Comparison of ENCODE assay signal across 8 mouse cellular contexts in genomic region chr12:72664020-72664734, GRCm38 (mm10). TPM values are rescaled to one million over a fixed set of nuclear protein-coding genes. Genes with fewer than 3 reads are reported as not detected.
A peak's percentile ranks its signal among the peaks of the same experiment; 100 is the strongest.
DNase-seq lines count a peak whose midpoint lies in the region; ATAC-seq and TF ChIP-seq lines count a peak whose summit lies in the region.

No protein-coding gene starts in this region.

- 11% methylated on average over 28 of the region's 28 CpGs for WGBS in spleen, adult 2 months
- WGBS in forebrain, embryonic 14.5 days: 8% methylated on average over 28 of the region's 28 CpGs
- WGBS in limb, embryonic 13.5 days: 10% methylated on average over 28 of the region's 28 CpGs
- 15% methylated on average over 28 of the region's 28 CpGs for WGBS in midbrain, embryonic 11.5 days

- peak overlapping the region; percentile 63 for H3K27ac ChIP-seq in spleen, adult 2 months (ENCODE audit: insufficient read depth, low read length)
- peak overlapping the region; percentile 77 for H3K27ac ChIP-seq in brown adipose tissue, adult 24 weeks (replicated peaks; ENCODE audit: low read depth, low read length)
- no peak overlapping the region for H3K27ac ChIP-seq in forebrain, embryonic 14.5 days (ENCODE audit: low read depth, low read length)
- no peak overlapping the region for H3K27ac ChIP-seq in limb, embryonic 13.5 days
- no peak overlapping the region for H3K27ac ChIP-seq in midbrain, embryonic 11.5 days (ENCODE audit: low read depth, low read length)

- H3K9me3 ChIP-seq in forebrain, embryonic 14.5 days (replicated peaks; ENCODE audit: control insufficient read depth, low read length): no peaks in the 10 kb centered on the region
- no peaks in the 10 kb centered on the region for H3K9me3 ChIP-seq in limb, embryonic 13.5 days
- H3K9me3 ChIP-seq in midbrain, embryonic 11.5 days (ENCODE audit: control insufficient read depth, low read length): no peaks in the 10 kb centered on the region

- H3K4me3 ChIP-seq in spleen, adult 2 months (ENCODE audit: extremely low read depth, insufficient read depth, insufficient read length): peak overlapping the region; percentile 73
- H3K4me3 ChIP-seq in brown adipose tissue, adult 24 weeks (ENCODE audit: insufficient read depth, low read depth, low read length): peak overlapping the region; percentile 78
- H3K4me3 ChIP-seq in forebrain, embryonic 14.5 days (ENCODE audit: low read depth, low read length): peak overlapping the region; percentile 53
- peak overlapping the region; percentile 62 for H3K4me3 ChIP-seq in limb, embryonic 13.5 days
- peak overlapping the region; percentile 51 for H3K4me3 ChIP-seq in midbrain, embryonic 11.5 days (ENCODE audit: low read depth, low read length)

- no peaks in the 10 kb centered on the region for H3K27me3 ChIP-seq in spleen, adult 2 months (ENCODE audit: control insufficient read depth, insufficient read depth, low read length)
- no peaks in the 10 kb centered on the region for H3K27me3 ChIP-seq in forebrain, embryonic 14.5 days (replicated peaks; ENCODE audit: control insufficient read depth, insufficient read depth, low read length)
- peaks cover 8% of the 10 kb centered on the region; the same call in 1 of the 2 replicates for H3K27me3 ChIP-seq in limb, embryonic 13.5 days
- H3K27me3 ChIP-seq in midbrain, embryonic 11.5 days (ENCODE audit: control insufficient read depth, insufficient read depth, low read length): no peaks in the 10 kb centered on the region

- H3K9ac ChIP-seq in forebrain, embryonic 14.5 days (ENCODE audit: low read length): peak overlapping the region; percentile 67
- H3K9ac ChIP-seq in limb, embryonic 13.5 days: peak overlapping the region; percentile 72
- H3K9ac ChIP-seq in midbrain, embryonic 11.5 days (ENCODE audit: low read length): peak overlapping the region; percentile 72

- H3K4me2 ChIP-seq in forebrain, embryonic 14.5 days (ENCODE audit: low read length): peak overlapping the region; percentile 92
- peak overlapping the region; percentile 91 for H3K4me2 ChIP-seq in limb, embryonic 13.5 days (replicated peaks)
- H3K4me2 ChIP-seq in midbrain, embryonic 11.5 days: peak overlapping the region; percentile 87

- no peak for DNase-seq in spleen, adult 2 months (ENCODE audit: low read depth in 1 of 2, low spot score in 2 of 2)
- no peak for DNase-seq in spleen, adult 12 weeks (ENCODE audit: low spot score)
- DNase-seq in forebrain, embryonic 14.5 days (ENCODE audit: low spot score): peak; percentile 63
- DNase-seq in midbrain, embryonic 11.5 days (ENCODE audit: low spot score, missing footprints): peak; percentile 95
- DNase-seq in thymus, postnatal 14 days: peak; percentile 13

- ATAC-seq in forebrain, embryonic 14.5 days: peak; percentile 60
- peak; percentile 16 for ATAC-seq in inflammation-experienced regulatory T-cells, adult 6 months
- ATAC-seq in limb, embryonic 13.5 days (ENCODE audit: low FRiP score, low read depth): no peak; the same call in 1 of the 2 replicates
- ATAC-seq in midbrain, embryonic 11.5 days (ENCODE audit: low FRiP score): peak; percentile 80

- no peaks in the 10 kb centered on the region for H3K4me1 ChIP-seq in spleen, adult 2 months (ENCODE audit: control insufficient read depth, insufficient read depth, insufficient read length)
- H3K4me1 ChIP-seq in brown adipose tissue, adult 24 weeks (ENCODE audit: control insufficient read depth, insufficient read depth, insufficient read length, low read length): peaks cover 12% of the 10 kb centered on the region
- no peaks in the 10 kb centered on the region for H3K4me1 ChIP-seq in forebrain, embryonic 14.5 days (ENCODE audit: control insufficient read depth, insufficient read depth, low read length)
- H3K4me1 ChIP-seq in limb, embryonic 13.5 days: peaks cover 12% of the 10 kb centered on the region; the same call in 1 of the 2 replicates
- 0 out of 2 replicates have a peak, but pooled peaks cover 3% of the 10 kb centered on the region for H3K4me1 ChIP-seq in midbrain, embryonic 11.5 days (ENCODE audit: control insufficient read depth, insufficient read depth, low read length)

- no peak for TF ChIP-seq CTCF in spleen, adult 2 months (IDR thresholded peaks at IDR 0.05; ENCODE audit: extremely low read depth, insufficient read depth, insufficient read length, insufficient replicate concordance)

- no peaks in the 10 kb centered on the region for H3K36me3 ChIP-seq in spleen, adult 2 months (ENCODE audit: control insufficient read depth, insufficient read depth, low read length)
- H3K36me3 ChIP-seq in forebrain, embryonic 14.5 days (ENCODE audit: control insufficient read depth, insufficient read depth, low read length): no peaks in the 10 kb centered on the region
- no peaks in the 10 kb centered on the region for H3K36me3 ChIP-seq in limb, embryonic 13.5 days
- H3K36me3 ChIP-seq in midbrain, embryonic 11.5 days (ENCODE audit: control insufficient read depth, insufficient read depth, low read length): no peaks in the 10 kb centered on the region; the same call in 1 of the 2 replicates

- TF ChIP-seq POLR2A in spleen, adult 2 months (IDR thresholded peaks at IDR 0.05; ENCODE audit: low read depth, low read length): no peak

RNA-seq across cellular contexts. Expression of gene Dhrs7, which starts 0.5 kb away (rescaled TPM):
- 14.6 and 14.8 TPM in 2 replicates for polyA plus RNA-seq in spleen, adult 2 months (2012; rRNA removed)
- polyA plus RNA-seq in brown adipose tissue, adult 24 weeks (2012; ENCODE audit: insufficient read depth, insufficient read length, missing spikeins): 377 and 379 TPM in 2 replicates
- polyA plus RNA-seq in forebrain, embryonic 14.5 days (2014; fragmentation: Nextera tagmentation; extraction: Ambion mirVana): 10.2 and 10.9 TPM in 2 replicates
- polyA plus RNA-seq in inflammation-experienced regulatory T-cells, adult 6 months (2017; shearing (Covaris generic)): 100 to 1,000 TPM; 100 to 112 (median 101) TPM
- polyA plus RNA-seq in limb, embryonic 13.5 days (2015; fragmentation: Nextera tagmentation; extraction: Ambion mirVana): 11.4 and 14.2 TPM in 2 replicates
- polyA plus RNA-seq in midbrain, embryonic 11.5 days (2014; fragmentation: Nextera tagmentation; extraction: Ambion mirVana): 12.4 and 12.8 TPM in 2 replicates

RNA-seq across cellular contexts. Expression of gene Gm4756, which starts 14.7 kb away (rescaled TPM):
- not detected in 2 replicates for polyA plus RNA-seq in spleen, adult 2 months (2012; rRNA removed)
- polyA plus RNA-seq in brown adipose tissue, adult 24 weeks (2012; ENCODE audit: insufficient read depth, insufficient read length, missing spikeins): not detected in 2 replicates
- polyA plus RNA-seq in forebrain, embryonic 14.5 days (2014; fragmentation: Nextera tagmentation; extraction: Ambion mirVana): not detected in 2 replicates
- under 1 TPM in 1 of 3 experiments, not detected in 2; 0.32 TPM for polyA plus RNA-seq in inflammation-experienced regulatory T-cells, adult 6 months (2017; shearing (Covaris generic))
- not detected in 2 replicates for polyA plus RNA-seq in limb, embryonic 13.5 days (2015; fragmentation: Nextera tagmentation; extraction: Ambion mirVana)
- polyA plus RNA-seq in midbrain, embryonic 11.5 days (2014; fragmentation: Nextera tagmentation; extraction: Ambion mirVana): not detected in 2 replicates

Comparison
In these comparisons a context has a peak if more than half of its experiments do, and no peak if none do; other contexts are left out.
1. DNase-seq: peak in forebrain, embryonic 14.5 days (single experiment), midbrain, embryonic 11.5 days (single experiment) and thymus, postnatal 14 days (single experiment); none in spleen, adult 2 months (0 of 2) and spleen, adult 12 weeks (single experiment).
2. H3K27ac ChIP-seq: peak in spleen, adult 2 months (single experiment) and brown adipose tissue, adult 24 weeks (single experiment); none in forebrain, embryonic 14.5 days (single experiment), limb, embryonic 13.5 days (single experiment) and midbrain, embryonic 11.5 days (single experiment).
3. Peak in every context shown above with its lines, with median percentiles within 50 percentile points of each other: H3K4me3 ChIP-seq, H3K4me2 ChIP-seq and H3K9ac ChIP-seq.